Mouse (Mus musculus) MEL (cell line): ENCODE data around the gene Spire2.

Experiments
- CTCF ChIP-seq, 3 experiments: IDR thresholded peaks in 2 of 3; conservative IDR thresholded peaks in 1 of 3; 2 replicates each; pipeline ENCODE4 v1.5.1; 2011 to 2012; ENCODE audit warnings: low read length in 3 of 3, low read depth in 2 of 3, mild to moderate bottlenecking in 2 of 3, improper control_type of control experiment in 1 of 3, inconsistent platforms in 1 of 3, mixed read lengths in 1 of 3, moderate library complexity in 1 of 3; ENCODE audit not compliant: control insufficient read depth in 1 of 3, insufficient read depth in 1 of 3, poor library complexity in 1 of 3, severe bottlenecking in 1 of 3
- MAFK ChIP-seq: IDR thresholded peaks from 2 replicates; pipeline ENCODE4 v1.6.1; 2011; ENCODE audit warnings: low read depth, mild to moderate bottlenecking, low read length, improper control_type of control experiment, borderline replicate concordance

DNA sequence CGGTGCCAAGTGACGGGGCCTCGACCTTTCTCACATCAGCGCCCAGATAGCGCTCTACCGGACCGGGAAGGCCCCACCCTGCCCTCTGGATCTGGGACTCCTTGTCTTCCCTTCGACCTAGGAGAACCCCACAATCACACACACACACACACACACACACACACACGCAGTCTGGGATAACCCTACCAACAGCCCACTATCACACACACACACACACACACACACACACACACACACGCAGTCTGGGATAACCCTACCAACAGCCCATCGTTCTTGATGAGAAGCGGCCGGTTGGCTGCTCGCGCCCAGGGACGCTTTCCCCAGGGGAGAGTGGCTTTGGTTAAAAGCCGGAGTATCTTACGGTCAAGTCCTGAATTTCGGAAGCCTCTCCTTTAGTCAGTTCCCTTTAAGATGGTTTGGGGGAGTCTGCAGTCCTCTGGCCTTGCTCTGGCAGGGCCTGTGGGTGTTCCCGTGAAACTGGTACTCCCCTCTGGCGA is 626 bp downstream of the Spire2 start:
- TF ChIP-seq MAFK: no peak
- TF ChIP-seq CTCF (IDR thresholded peaks at IDR 0.05 in 2 of 3, conservative IDR thresholded peaks at IDR 0.05 in 1 of 3; ENCODE audit: control insufficient read depth in 1 of 3, insufficient read depth in 1 of 3, low read depth in 2 of 3, low read length in 3 of 3, poor library complexity in 1 of 3, severe bottlenecking in 1 of 3): no peak
